Mouse (Mus musculus) spleen, postnatal 10 days (tissue): ENCODE measurements around the gene Kif23.

Experiments used
- DNase-seq, 2 experiments: peaks; one replicate each; pipeline ENCODE4 v3.0.0; 2021 to 2022; ENCODE audit warnings: low spot score in 2 of 2

Kif23 gene

DNA sequence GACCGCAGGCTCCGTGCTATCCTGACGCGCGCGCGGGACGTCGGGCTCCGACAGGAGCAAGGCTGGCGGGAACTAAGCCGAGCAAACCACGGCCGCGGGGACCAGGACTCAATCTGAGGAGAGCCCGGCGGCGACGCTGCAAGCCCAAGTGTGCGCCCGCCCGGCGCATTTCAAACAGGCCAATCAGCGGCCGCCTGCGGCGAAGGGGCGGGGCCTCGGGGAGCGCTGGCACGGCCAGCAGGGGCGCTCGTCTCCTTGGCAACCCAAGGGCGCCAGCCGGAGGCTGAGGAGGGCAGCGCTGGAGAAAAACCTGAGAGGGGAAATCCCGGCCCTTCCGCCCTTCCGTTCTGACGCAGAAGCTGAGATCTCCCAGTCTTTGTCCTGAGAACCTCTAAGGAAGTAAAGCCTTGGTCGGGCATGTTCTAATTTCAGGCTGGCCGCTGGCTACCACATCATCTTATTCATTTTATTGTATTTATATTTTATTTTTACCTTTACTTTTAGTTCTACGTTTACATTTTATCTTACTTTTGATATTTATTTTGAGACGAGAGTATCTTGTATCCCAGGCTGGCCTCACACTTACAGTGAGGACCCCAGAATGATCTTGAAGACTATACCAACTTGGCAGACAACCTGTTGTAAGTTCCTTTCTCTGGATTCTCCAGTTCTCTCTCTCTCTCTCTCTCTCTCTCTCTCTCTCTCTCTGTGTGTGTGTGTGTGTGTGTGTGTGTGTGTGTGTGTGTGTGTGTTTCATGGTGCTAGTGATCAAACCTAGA, at the start of gene Kif23:
TSS of gene Kif23 (minus strand) at position 152 of the 779 bp plus-strand sequence.
- DNase-seq, result peak; percentile 98 to 99

DNA sequence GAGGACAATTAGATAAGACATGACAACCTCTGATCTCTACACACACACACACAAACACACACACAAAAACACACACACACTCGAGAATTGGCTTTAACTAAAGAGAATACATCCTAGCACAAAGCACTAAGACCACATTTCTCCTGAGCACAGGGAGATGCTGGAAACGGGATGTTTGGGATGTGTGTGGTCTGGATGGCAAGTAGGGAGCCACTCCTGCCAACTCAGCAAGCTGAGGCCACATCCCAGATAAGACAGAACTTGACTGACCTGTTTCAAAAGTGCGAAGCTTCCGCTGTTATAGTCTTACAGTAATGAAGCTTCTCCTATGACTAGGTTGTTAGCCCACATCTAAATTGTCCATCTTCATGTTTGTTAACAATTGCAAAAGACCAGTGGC, 44.6 kb upstream of the Kif23 start:
- no peak for DNase-seq

DNA sequence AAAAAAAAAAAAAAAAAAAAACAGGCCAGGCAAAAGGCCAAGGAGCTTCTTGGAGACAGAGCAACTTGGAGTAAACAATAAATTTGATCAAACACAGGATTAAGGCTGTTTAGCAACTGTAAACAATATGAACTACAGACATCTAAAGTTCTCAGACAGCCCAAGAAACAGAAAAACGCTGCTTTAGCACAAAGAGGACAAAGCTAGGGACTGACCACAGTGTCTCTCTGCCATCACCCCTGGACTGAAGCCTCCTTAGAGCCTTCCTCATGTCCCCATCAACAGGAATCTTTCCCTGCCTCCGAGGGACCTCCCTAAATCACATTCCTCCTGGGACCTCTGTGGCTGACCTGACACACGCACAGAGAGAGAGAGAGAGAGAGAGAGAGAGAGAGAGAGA, 44.2 kb upstream of the Kif23 start:
- DNase-seq, result no peak

DNA sequence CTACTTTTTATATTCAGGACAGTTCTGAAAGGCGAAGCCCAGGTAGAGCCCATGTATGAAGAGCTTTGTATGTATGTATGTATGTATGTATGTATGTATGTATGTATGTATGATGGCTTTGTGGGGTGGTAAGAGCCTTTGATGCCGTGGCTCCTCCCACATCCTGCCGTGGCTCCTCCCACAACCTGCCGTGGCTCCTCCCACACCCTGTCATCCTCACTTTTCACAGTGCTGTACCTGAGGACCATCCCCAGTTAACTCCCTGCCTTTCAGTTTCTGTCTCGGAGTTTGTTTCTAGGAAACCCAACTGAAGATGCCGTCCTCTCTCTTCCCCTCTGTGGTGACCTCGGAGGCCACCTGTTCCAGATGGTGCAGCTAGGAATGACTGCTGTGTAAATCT, 39.5 kb upstream of the Kif23 start:
- DNase-seq, result peak in 1 of 2 experiments; percentile 46

DNA sequence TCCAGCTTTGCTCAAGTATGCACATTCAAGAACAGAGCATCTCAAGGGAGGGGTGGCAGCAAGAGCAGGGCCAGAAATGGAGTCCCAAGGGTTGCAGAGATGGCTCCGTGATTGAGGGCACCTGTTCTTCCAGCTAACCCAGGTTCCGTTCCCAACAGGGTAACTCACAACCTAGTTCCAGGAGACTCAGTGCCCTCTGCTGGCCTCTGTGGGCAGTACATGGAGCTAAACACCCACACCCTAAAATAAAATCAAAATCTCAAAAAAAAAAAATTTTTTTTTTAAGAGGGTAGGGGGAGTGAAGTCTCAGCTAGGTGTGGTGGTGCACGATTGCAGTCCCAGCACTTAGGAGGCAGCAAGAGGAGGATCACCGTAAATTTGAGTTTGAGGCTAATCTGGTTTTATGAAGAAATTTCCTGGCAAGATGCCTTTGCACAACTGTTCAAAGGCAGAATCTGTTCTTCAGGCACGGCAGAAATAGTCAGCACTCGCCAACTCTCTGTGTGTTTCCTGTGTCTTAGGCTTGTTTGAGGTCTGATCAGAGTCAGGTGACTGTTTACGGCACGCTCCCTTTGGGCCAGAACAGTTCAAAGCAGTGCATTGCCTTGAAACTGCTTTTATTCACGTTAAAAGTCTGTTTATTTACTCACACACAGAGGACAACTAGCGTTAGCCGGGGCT, 38.7 kb upstream of the Kif23 start:
- DNase-seq, result peak; percentile 41 to 76

DNA sequence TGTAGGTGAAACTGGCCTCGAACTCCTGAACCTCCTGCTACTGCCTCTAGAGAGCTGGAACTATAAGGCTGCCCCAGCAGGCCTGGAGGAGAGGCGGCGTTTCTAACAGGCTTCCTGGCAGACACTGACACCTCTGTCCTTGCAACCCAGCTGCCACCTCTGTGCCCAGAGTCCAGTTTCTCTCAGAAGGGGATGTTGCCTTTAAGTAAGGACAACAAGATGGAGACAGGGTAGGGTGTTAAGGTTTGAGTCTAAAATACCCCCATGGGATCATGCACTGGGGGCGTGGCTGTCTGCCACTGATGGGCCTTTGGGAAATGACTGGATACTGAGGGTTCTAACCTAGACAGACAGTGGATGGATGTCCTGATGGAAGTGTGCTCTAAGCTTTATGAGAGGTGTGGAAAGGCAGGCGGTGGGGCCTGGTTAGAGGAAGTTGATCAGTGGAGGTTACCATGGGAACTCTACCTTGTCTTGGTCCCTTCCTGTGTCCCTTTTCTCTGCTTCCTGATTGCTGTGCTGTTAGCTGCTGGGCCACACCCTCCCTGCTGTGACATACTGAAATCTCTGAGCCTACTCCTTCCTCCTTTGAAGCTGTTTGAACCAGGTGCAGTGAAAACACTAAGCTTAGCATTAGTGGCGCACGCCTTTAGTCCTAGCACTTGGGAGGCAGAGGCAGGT, 36.5 kb upstream of the Kif23 start:
- DNase-seq, result peak in 1 of 2 experiments; percentile 51

DNA sequence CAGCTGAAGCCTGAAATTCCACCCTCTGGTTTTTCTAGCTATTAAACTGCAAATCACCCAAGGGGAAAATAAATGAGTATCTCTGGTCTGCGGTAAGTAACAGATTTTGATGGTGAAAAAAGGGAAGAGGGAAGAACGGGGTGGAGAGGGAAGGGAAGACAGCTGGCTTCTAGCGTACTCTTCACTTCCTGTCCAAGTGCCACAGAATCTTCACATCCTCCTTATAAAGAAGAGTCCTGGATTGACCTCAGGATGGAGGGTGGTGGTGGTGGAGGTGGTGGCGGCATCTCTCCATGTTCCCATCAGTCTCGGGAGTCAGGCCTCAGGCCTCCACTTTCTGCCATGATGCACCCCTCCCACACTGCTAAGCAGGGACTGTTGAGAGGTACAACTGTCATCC, 35.3 kb upstream of the Kif23 start:
- no peak for DNase-seq

DNA sequence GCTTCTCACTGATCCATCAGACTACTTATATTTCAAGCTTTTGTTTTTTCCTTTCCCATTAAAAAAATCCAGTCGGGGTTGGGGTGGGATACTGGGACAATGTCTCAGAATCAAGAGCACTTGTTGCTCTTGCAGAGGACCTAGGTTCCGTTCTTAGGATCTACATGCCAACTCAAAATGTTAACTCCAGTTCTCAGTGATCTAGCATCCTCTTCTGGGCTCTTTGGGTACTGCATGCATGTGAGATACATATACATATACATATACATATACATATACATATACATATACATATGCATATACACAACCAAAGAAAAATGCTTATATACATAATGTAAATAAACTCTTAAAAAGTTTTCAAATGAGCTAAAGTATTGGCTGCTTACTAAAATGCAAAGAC, 33.4 kb upstream of the Kif23 start:
- no peak for DNase-seq

DNA sequence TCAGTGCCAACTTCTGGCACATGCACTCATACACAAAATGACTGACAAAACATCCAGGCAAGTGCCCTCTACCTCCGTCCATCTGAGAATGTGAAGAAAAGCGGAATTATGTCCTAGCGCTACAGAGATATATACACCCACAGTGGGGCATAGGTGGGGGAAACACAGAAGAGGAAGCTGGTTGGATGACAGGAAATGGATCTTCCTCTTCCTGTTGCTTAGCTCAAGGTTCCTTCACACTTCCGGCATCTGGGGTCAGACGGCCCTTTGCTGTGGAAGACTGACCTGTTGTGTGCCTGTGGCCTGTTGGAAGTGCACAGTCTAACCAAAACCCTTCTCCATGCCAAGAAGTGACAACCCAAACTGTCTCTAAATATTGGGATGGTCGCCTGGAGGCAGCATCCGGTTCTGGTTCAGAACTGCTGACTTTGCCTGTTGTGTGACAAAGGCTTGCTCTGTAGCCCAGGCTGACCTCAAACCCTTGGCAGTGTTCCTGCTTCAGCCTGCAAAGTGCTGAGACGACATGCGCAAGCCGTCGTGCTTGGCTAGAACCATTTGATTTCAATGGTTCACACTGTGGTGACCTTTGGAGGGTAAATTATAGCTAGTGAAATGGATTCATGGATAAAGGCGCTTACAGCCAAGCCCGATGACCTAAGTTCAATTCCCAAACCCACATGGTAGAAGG, 30.8 kb upstream of the Kif23 start:
- no peak for DNase-seq

DNA sequence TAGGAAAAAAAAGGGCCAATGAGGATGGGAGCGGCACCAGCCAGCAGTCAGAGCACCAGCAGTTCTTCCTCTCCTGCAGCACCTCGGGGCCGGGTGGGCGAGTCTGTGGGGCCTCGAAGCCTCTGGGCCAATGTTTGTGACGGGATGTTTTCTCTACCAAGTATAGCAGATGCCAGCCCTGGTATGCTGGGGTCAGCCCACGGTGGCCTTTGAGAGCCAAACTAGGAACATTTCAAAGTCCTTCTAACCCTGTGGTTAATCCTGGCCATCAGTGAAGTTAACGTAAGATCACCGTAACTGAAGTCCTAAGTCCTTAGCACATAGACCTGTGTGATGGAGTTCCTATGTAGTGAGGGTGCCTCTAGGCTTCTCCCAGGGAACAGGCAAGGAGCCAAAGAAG, 25.5 kb upstream of the Kif23 start:
- DNase-seq, result no peak

DNA sequence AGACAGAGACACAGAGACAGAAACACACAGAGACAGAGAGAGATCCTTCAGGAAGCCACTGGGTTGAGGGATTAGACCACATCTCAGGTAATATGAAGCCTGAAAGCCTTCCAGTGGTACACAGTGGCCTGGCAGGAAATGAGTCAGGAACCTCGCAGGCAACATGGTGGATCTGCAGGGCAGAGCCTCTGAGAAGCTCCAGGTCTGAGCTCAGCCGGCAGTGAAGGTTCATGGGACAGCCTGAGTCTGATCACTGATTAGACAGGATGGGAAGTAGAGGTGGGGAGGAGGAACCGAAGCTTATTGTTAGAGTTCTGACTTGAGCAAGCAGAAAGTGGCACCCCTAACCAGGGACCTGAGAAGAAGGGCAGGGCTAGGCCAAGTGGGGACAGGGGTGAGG, 24.5 kb upstream of the Kif23 start:
- no peak for DNase-seq

DNA sequence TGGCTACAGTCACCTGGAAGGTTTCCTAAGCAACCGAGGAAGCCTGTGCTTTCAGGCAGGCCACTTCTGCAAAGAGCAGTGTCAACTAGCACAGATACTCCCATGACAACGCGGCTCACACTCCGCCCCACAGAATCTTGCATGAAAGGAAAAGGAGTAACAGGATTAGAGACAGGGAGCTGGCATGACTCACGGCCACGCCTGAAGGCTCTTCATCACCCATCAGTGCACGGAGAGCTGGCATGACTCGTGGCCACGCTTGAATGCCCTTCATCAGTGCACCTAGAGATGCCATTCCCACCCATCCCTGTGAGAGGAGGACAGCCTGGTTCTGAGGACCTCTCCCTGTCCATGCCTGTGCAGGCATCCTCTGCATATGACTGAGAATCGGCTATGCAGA, 20.8 kb upstream of the Kif23 start:
- no peak for DNase-seq

DNA sequence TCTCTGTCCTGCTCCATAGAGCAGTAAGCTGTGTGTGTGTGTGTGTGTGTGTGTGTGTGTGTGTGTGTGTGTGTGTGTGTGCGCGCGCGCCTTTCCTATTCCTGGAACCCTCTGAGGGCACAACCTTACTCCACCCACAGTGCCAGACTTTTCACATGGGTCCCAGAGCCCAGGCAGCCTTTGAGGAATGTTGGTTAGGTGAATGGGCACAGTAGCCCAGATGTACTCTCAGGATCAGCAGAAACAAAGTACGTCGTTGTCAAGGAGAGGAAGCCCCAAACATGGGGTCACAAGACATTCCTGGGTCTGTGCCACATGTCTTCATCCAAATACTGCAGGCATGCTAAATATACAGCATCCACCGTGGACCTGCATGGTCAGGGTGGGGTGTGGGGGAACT, 19.4 kb upstream of the Kif23 start:
- no peak for DNase-seq

DNA sequence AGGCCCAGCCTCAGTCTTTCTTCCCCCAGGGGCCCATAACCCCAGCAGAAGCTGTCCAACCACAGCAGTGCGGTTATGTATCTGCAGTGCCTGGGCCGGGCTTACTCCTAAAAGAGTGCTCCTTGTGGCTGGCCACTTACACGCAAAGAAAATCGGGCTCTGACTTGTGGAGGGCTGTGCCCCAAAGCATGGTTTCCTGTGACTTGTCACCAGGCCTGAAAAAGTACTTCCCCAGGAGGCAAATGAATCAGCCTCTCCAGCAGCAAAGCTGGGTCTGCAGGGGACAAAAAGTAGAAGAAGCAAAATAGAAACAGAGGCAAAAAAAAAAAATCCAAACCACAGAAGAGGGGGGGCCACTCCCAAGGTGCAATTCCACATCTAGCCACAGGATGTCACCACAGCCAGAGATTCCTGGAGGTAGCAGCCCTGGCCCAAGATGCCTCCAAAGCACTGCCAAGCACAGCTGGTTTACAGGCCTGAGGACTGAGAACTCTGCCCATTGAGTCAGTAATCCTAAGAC, 18.9 kb upstream of the Kif23 start:
- peak; percentile 60 to 79 for DNase-seq

DNA sequence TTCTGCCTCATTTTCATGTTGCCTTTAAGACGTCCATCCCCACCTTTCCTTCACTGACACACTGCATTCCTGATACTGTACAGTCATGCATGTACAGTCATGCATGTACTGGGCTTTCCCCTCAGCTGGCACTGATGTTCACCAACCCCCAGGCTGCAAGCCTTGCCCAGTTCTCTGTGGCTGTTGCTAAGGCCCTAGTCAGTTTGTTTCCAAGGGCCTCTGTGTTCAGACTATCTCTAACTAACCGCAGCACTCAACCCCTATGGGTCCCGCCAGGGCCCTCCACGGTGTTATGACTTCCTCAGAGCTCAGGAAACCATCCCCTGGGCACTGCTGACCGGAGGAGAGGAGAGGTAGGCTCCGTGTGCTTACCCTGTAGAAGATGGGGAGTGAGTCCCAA, 16.8 kb upstream of the Kif23 start:
- DNase-seq, result no peak

DNA sequence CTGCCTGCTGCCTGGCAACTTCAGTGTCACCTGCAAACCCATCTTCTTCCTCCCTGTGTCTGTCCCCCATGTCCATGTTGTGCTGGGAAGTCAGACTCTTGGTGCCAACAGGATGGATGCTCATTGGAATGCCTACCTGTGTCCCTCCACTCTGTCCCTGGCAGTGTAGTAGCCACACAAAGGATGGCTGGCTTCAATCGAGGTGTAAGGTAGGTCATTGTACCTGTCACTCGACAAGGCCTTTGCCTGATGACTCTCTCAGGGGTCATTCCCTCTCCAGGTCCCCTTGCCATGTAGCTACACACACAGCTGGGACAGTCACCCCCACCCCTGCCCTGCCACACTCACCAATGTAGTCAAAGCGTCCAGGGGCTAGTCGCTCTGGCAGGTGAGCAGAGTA, 14.6 kb upstream of the Kif23 start:
- no peak for DNase-seq

DNA sequence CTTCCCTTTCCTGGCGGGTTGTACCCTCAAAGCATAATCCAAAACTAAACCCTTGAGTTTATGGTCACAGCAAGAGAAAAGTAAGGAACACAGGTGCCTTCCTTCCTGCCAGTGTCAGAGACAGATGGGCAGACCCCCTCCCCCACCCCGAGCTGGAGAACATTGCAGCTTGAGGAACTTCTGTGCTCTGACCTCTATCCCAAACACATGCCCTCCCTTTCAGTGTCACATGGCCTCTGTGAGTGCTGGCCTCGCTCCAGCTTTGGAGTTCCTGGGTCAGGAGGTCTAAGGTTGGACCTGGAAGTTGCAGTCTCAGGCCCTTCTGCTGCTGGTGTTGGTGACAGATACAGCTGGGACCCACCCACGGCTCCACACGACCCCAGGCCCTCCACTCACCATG, 14.2 kb upstream of the Kif23 start:
- DNase-seq, result no peak

DNA sequence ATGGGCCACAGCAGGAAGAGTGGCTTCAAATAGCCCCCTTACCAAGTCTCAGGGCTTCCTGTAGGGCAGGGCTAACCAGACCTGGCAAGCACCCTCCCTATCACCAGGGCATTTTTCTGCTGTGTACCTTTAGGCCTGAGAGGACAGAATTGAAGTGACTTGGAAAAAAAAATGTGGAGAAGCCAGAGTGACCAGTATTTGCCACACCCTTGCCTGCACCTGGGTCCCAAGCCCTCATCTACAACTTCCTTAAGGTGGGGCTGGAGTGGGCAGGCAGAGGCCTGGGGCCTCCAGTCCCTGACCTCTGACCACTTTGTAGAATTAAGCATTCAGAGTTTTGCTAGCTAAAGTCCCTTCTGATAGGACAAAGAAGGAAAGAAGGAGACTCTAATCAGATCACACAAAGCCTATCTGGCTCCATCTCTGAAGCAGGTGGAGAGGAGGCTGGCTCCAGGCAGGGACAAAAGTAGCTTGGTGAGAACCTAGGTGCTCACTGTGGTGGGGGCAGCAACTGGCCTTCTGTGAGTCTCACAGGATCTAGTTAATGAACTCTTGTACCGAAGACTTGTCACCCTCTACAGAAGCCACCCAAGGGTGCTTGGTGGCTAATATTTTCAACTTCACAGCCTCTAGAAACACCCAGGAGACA, 13.5 kb upstream of the Kif23 start:
- no peak for DNase-seq

DNA sequence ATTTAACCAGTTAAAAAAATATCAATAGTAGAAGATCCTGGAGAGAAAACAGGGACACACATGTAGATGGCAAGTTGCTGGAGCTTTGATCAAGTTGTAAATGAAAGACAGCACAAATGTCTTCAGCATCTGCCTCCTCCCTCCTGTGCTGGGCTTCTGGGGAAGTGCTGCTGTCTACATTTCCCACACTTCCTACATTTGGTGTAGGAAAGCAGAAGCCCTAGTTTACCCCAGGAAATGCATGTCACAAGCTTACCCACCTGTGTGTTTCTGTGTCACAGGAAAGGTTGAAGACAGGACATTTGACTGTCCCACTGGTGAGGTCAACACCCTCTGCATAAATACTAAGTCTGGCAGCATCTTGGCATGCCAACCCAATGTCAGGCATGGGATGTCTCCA, 8.1 kb upstream of the Kif23 start:
- no peak for DNase-seq

DNA sequence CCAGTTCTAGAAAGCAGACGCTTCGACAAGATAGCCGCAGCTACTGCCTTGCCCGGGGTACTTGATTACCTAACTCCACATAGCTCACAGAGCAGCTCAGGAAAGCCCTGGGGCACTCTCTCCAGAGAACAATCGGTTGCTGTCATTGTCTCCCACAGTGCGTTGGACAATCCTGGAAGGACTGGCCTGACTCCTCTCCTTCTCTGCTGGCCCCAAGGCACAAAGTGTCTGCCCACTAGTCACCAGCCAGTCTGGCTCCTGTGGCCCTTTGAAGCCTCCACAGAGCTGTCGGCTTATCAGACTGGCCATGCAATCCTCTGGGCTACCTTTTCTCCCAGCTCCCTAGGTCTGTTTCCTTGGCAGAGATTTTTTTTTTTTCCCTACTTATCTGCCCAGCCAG, 5.7 kb upstream of the Kif23 start:
- DNase-seq, result no peak
